Mouse (Mus musculus): ENCODE data around the gene Olfml2b.

Gene Olfml2b

GRCm38 (mm10) chr1:170731865-170732595 lies 87.7 kb downstream of the Olfml2b start:
- DNase-seq (ENCODE audit: low read depth, low spot score) = peak; percentile 58
